Mouse (Mus musculus) olfactory bulb, adult 2 months (tissue): ENCODE data around the gene Kif3c. TPM values are rescaled to one million over a fixed set of nuclear protein-coding genes. Genes with fewer than 3 reads are reported as not detected.

ENCODE experiments used
- H3K27ac ChIP-seq: fragments of 200-500 bp; 2 replicates; pipeline ENCODE4 v1.5.1; 2012; ENCODE audit warnings: low read depth, low read length; ENCODE audit not compliant: insufficient read depth
- H3K4me1 ChIP-seq: fragments of 200-500 bp; 2 replicates; pipeline ENCODE4 v1.6.1; 2012; ENCODE audit warnings: low read length; ENCODE audit not compliant: control insufficient read depth, insufficient read depth
- H3K4me3 ChIP-seq: fragments of 200-500 bp; 2 replicates; pipeline ENCODE4 v1.5.1; 2012; ENCODE audit warnings: mild to moderate bottlenecking, low read depth, low read length, moderate library complexity; ENCODE audit not compliant: insufficient read depth
- CTCF ChIP-seq: fragments of 200-500 bp; IDR thresholded peaks from 2 replicates; pipeline ENCODE4 v1.5.1; 2012; ENCODE audit warnings: low read depth, mild to moderate bottlenecking, low read length, moderate library complexity; ENCODE audit not compliant: insufficient read depth
- POLR2A ChIP-seq: fragments of 200-500 bp; IDR thresholded peaks from 2 replicates; pipeline ENCODE4 v1.6.1; 2012; ENCODE audit warnings: mild to moderate bottlenecking, low read depth, low read length, moderate library complexity; ENCODE audit not compliant: insufficient read depth
- WGBS: fragments of 180-500 bp; shearing (Covaris S2); methylation state at CpG from one replicate; pipeline ENCODE4 v1.1.7; 2018; 5-methylcytosine and 5-hydroxymethylcytosine counted together
- polyA plus RNA-seq: library from polyadenylated mRNA; stranded (reverse); fragments of >200 nt; gene quantifications from 2 replicates; pipeline ENCODE4 v1.2.4, GENCODE M21; 2012; ENCODE audit warnings: low replicate concordance; ENCODE audit not compliant: missing spikeins, insufficient read depth, insufficient read length

Gene Kif3c
- polyA plus RNA-seq: 67.4 TPM in 1 of 2 replicates, not detected in the other

- TF ChIP-seq CTCF: no peak
- peak; percentile 23; the same call in 1 of the 2 replicates for TF ChIP-seq POLR2A
- H3K4me1 ChIP-seq: peaks cover 25% of the 10 kb centered on the region
Measured at GRCm38 (mm10) chr12:3364508-3365448, at the start of gene Kif3c. Gene Kif3c (plus strand): TSS chr12:3365132.

GRCm38 (mm10) chr12:3316083-3316482 lies 48.8 kb upstream of the Kif3c start:
- 46% methylated on average over 2 of the region's 2 CpGs for WGBS
- no peak overlapping the region for H3K4me3 ChIP-seq

More at GRCm38 (mm10) chr12:3364508-3365448, at the start of gene Kif3c:
- WGBS: 5% methylated on average over 47 of the region's 48 CpGs
- H3K27ac ChIP-seq: peak within 1 kb of the TSS; percentile 88
- peak within 1 kb of the TSS; percentile 88 for H3K4me3 ChIP-seq

GRCm38 (mm10) chr12:3316937-3317336 lies 48.0 kb upstream of the Kif3c start:
- WGBS: 60% methylated on average over 3 of the region's 3 CpGs
- no peaks in the 10 kb centered on the region for H3K4me1 ChIP-seq
- H3K4me3 ChIP-seq: no peak overlapping the region
- TF ChIP-seq CTCF (no peak), POLR2A (no peak)
- H3K27ac ChIP-seq: no peak overlapping the region

More at GRCm38 (mm10) chr12:3316083-3316482, 48.8 kb upstream of the Kif3c start:
- no peak overlapping the region for H3K27ac ChIP-seq
- no peaks in the 10 kb centered on the region for H3K4me1 ChIP-seq
- TF ChIP-seq CTCF (no peak), POLR2A (no peak)

GRCm38 (mm10) chr12:3319377-3319776 lies 45.6 kb upstream of the Kif3c start:
- Histone ChIP-seq H3K4me3 (no peak overlapping the region), H3K4me1 (no peaks in the 10 kb centered on the region), H3K27ac (no peak overlapping the region)
- TF ChIP-seq CTCF (no peak), POLR2A (no peak)
- WGBS: 63% methylated on average over 4 of the region's 4 CpGs

- Histone ChIP-seq H3K4me3 (no peak overlapping the region), H3K4me1 (no peaks in the 10 kb centered on the region), H3K27ac (no peak overlapping the region)
- TF ChIP-seq POLR2A (no peak), CTCF (no peak)
- 62% methylated on average over 6 of the region's 6 CpGs for WGBS
Measured at GRCm38 (mm10) chr12:3323241-3323640, 41.7 kb upstream of the Kif3c start.

- 83% methylated on average over 2 of the region's 2 CpGs for WGBS
- no peak overlapping the region for H3K27ac ChIP-seq
- TF ChIP-seq POLR2A: no peak
- TF ChIP-seq CTCF: no peak
- no peak overlapping the region for H3K4me3 ChIP-seq
- no peaks in the 10 kb centered on the region for H3K4me1 ChIP-seq
Measured at GRCm38 (mm10) chr12:3325232-3325631, 39.7 kb upstream of the Kif3c start.

- no peak overlapping the region for H3K4me3 ChIP-seq
- 81% methylated on average over 4 of the region's 4 CpGs for WGBS
- H3K27ac ChIP-seq: no peak overlapping the region
- H3K4me1 ChIP-seq: no peaks in the 10 kb centered on the region
- TF ChIP-seq POLR2A: no peak
Measured at GRCm38 (mm10) chr12:3329677-3330076, 35.3 kb upstream of the Kif3c start.

GRCm38 (mm10) chr12:3338931-3339330 lies 26.0 kb upstream of the Kif3c start:
- 90% methylated on average over 1 of the region's 1 CpGs for WGBS

GRCm38 (mm10) chr12:3344155-3344554 lies 20.8 kb upstream of the Kif3c start:
- Histone ChIP-seq H3K27ac (no peak overlapping the region), H3K4me1 (no peaks in the 10 kb centered on the region), H3K4me3 (no peak overlapping the region)
- no peak for TF ChIP-seq CTCF
- TF ChIP-seq POLR2A: no peak
- WGBS: 91% methylated on average over 2 of the region's 2 CpGs

More at GRCm38 (mm10) chr12:3338931-3339330, 26.0 kb upstream of the Kif3c start:
- H3K27ac ChIP-seq: no peak overlapping the region
- H3K4me3 ChIP-seq: no peak overlapping the region
- no peak for TF ChIP-seq POLR2A
- H3K4me1 ChIP-seq: no peaks in the 10 kb centered on the region
